Mouse (Mus musculus) neural tube, embryonic 11.5 days (tissue): ENCODE results near the gene Col3a1. TPM values are rescaled to one million over a fixed set of nuclear protein-coding genes. Genes with fewer than 3 reads are reported as not detected.

Source experiments
- ATAC-seq: fragments of 200-750 bp; cut with Nextera tagmentation; 2 replicates; pipeline ENCODE4 v1.8.0; 2017; ENCODE audit warnings: moderate number of reproducible peaks, mild to moderate bottlenecking, moderate TSS enrichment, moderate library complexity; ENCODE audit not compliant: insufficient read depth, low FRiP score, low TSS enrichment
- DNase-seq: peaks from one replicate; pipeline ENCODE4 v3.0.0-alpha.2; 2015; ENCODE audit warnings: low spot score
- H3K27ac ChIP-seq: fragments of 300-500 bp; sonication (generic); 2 replicates; pipeline ENCODE4 v1.5.1; 2014; ENCODE audit warnings: low read depth, mild to moderate bottlenecking, low read length
- H3K27me3 ChIP-seq: fragments of 300-500 bp; sonication (generic); 2 replicates; pipeline ENCODE4 v1.6.1; 2014; ENCODE audit warnings: mild to moderate bottlenecking, low read length, mixed read lengths; ENCODE audit not compliant: control insufficient read depth, insufficient read depth
- H3K36me3 ChIP-seq: fragments of 300-500 bp; sonication (generic); 2 replicates; pipeline ENCODE4 v1.6.1; 2014; ENCODE audit warnings: mild to moderate bottlenecking, low read length, moderate library complexity, mixed read lengths; ENCODE audit not compliant: control insufficient read depth, insufficient read depth
- H3K4me1 ChIP-seq: fragments of 300-500 bp; sonication (generic); 2 replicates; pipeline ENCODE4 v1.6.1; 2014; ENCODE audit warnings: low read length, mixed read lengths; ENCODE audit not compliant: control insufficient read depth, insufficient read depth
- H3K4me2 ChIP-seq: fragments of 300-500 bp; sonication (generic); 2 replicates; pipeline ENCODE4 v1.6.1; 2014; ENCODE audit warnings: low read depth, mild to moderate bottlenecking, moderate library complexity
- H3K4me3 ChIP-seq: fragments of 300-500 bp; sonication (generic); 2 replicates; pipeline ENCODE4 v1.5.1; 2014; ENCODE audit warnings: low read depth, low read length
- H3K9ac ChIP-seq: fragments of 300-500 bp; sonication (generic); 2 replicates; pipeline ENCODE4 v1.6.1; 2014; ENCODE audit warnings: mild to moderate bottlenecking, low read length
- H3K9me3 ChIP-seq: fragments of 300-500 bp; sonication (generic); 2 replicates; pipeline ENCODE4 v1.6.1; 2016; ENCODE audit warnings: low read length; ENCODE audit not compliant: control insufficient read depth
- WGBS: fragments of 180-500 bp; shearing (Covaris S2); extraction: QIAGEN DNeasy Blood & Tissue Kit; methylation state at CpG from one replicate; pipeline ENCODE4 v1.1.7; 2014; 5-methylcytosine and 5-hydroxymethylcytosine counted together
- polyA plus RNA-seq: library from polyadenylated mRNA; unstranded; fragments of >200 nt; fragmentation: Nextera tagmentation; extraction: Ambion mirVana; gene quantifications from 2 replicates; pipeline ENCODE4 v1.2.1, GENCODE M21; 2014

The Col3a1 gene
- polyA plus RNA-seq, 1 experiment from 2014 or later: 340 TPM

GRCm38 (mm10) chr1:45312870-45313269 is 1.5 kb downstream of the Col3a1 start:
- ATAC-seq (no peak), DNase-seq (no peak)
- peak overlapping the region; percentile 16 for H3K4me3 ChIP-seq

GRCm38 (mm10) chr1:45313696-45314295 is 2.5 kb downstream of the Col3a1 start:
- Histone ChIP-seq H3K4me3 (peak overlapping the region; percentile 21; the same call in 1 of the 2 replicates), H3K9ac (no peak overlapping the region; the same call in 1 of the 2 replicates), H3K36me3 (no peaks in the 10 kb centered on the region), H3K27me3 (no peaks in the 10 kb centered on the region), H3K4me1 (no peaks in the 10 kb centered on the region), H3K27ac (no peak overlapping the region), H3K4me2 (peak overlapping the region; percentile 22; the same call in 1 of the 2 replicates), H3K9me3 (no peaks in the 10 kb centered on the region)
- DNase-seq: peak; percentile 18
- no peak for ATAC-seq
- 12% methylated on average over 11 of the region's 11 CpGs for WGBS

More at GRCm38 (mm10) chr1:45312870-45313269, 1.5 kb downstream of the Col3a1 start:
- Histone ChIP-seq H3K9ac (no peak overlapping the region), H3K27me3 (no peaks in the 10 kb centered on the region), H3K9me3 (no peaks in the 10 kb centered on the region), H3K27ac (no peak overlapping the region), H3K4me1 (no peaks in the 10 kb centered on the region), H3K4me2 (no peak overlapping the region), H3K36me3 (no peaks in the 10 kb centered on the region)

- WGBS: 34% methylated on average over 7 of the region's 7 CpGs
- H3K27me3 ChIP-seq: no peaks in the 10 kb centered on the region
- no peaks in the 10 kb centered on the region for H3K4me1 ChIP-seq
- no peaks in the 10 kb centered on the region for H3K36me3 ChIP-seq
- no peak overlapping the region for H3K9ac ChIP-seq
- no peak overlapping the region for H3K4me2 ChIP-seq
- DNase-seq (no peak), ATAC-seq (no peak)
- H3K9me3 ChIP-seq: no peaks in the 10 kb centered on the region
- H3K27ac ChIP-seq: no peak overlapping the region
- H3K4me3 ChIP-seq: no peak overlapping the region
Measured at GRCm38 (mm10) chr1:45315767-45316528, 4.6 kb downstream of the Col3a1 start.

DNA sequence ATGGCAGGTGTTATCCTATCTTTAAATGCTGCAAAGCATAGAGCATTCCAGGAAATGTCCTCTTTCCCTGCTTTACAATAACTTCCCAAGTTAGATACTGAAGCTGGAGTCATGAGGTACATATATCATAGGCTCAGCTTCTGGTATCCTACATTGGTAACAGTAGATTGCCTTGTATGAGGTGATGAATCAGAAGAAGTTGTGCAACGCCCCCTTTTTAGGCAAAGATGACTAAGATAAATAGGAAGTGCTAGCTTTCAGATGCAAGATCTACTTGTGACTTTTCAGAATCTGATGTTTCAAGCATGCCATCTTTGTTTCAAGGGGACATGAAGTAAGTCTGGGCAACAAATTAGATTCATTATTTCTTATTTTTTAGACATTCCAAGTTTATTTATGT is 6.9 kb downstream of the Col3a1 start:
- Histone ChIP-seq H3K4me3 (no peak overlapping the region), H3K27ac (no peak overlapping the region), H3K4me2 (no peak overlapping the region), H3K9ac (no peak overlapping the region), H3K4me1 (no peaks in the 10 kb centered on the region), H3K27me3 (no peaks in the 10 kb centered on the region), H3K36me3 (no peaks in the 10 kb centered on the region), H3K9me3 (no peaks in the 10 kb centered on the region)
- 94% methylated on average over 1 of the region's 1 CpGs for WGBS
- DNase-seq (no peak), ATAC-seq (no peak)

DNA sequence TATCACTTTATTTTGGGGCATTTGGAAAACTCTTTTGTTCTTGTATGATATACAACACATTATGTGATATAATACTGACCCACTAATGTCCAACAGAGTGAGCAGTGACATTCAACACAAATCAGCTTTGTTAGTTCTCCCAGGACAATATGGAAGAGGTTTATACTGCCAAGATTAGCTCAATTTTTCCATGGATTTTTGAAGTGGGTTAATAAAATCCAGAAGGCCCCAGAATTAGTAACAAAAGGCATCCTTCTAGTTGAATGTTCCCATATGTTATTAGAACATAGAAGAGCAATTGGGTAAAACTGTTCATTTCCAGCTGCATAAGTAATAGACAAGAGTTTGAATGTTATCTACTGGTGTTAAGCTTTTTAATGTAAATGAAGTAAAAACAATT is 9.5 kb downstream of the Col3a1 start:
- Histone ChIP-seq H3K27me3 (no peaks in the 10 kb centered on the region), H3K36me3 (no peaks in the 10 kb centered on the region), H3K9me3 (no peaks in the 10 kb centered on the region), H3K9ac (no peak overlapping the region), H3K4me1 (no peaks in the 10 kb centered on the region), H3K4me3 (no peak overlapping the region), H3K4me2 (no peak overlapping the region), H3K27ac (no peak overlapping the region)
- no peak for DNase-seq
- ATAC-seq: no peak

DNA sequence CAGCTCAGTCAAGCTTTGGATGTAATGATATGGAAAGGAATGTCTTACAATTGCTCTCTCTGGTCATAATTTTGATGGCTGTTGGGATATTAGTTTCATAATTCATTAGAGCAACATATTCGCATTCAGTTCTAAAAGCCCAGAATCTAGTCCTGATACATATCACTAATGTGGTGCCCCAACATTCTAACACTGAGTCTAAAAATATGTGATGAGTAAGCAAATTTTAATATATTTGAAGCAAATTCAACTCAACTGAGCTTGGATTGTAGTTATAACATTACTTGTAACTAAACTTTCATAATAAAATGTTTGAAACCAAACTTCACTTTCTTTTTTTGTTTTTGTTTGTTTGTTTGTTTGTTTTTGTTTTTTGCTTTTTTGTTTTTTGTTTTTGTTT is 17.8 kb downstream of the Col3a1 start:
- H3K9me3 ChIP-seq: no peaks in the 10 kb centered on the region
- H3K36me3 ChIP-seq: no peaks in the 10 kb centered on the region
- H3K4me1 ChIP-seq: no peaks in the 10 kb centered on the region
- no peak overlapping the region for H3K4me3 ChIP-seq
- no peak overlapping the region for H3K27ac ChIP-seq
- ATAC-seq (no peak), DNase-seq (no peak)
- WGBS: 94% methylated on average over 1 of the region's 1 CpGs
- H3K27me3 ChIP-seq: no peaks in the 10 kb centered on the region
- H3K4me2 ChIP-seq: no peak overlapping the region
- no peak overlapping the region for H3K9ac ChIP-seq

DNA sequence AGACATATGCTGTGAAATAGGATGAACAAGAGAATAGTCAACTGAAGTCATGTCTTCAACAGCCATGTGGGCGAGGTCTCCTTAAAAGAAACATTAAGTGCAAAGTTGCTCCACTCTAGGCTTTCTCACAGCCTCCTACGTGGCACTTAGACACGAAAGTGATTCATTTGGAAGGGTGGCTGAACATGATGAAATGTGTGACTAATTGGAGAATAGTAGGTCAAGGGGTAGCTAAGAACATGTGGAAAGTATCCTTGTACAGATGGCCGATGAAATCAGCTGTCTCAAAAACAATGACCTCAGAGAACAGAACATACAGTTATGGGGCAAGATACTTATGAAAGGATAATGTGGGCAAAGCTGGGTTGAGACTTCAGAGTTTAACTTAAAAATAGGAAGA is 44.6 kb downstream of the Col3a1 start:
- 64% methylated on average over 4 of the region's 4 CpGs for WGBS
- no peaks in the 10 kb centered on the region for H3K4me1 ChIP-seq
- no peak overlapping the region for H3K27ac ChIP-seq
- no peaks in the 10 kb centered on the region for H3K9me3 ChIP-seq
- H3K36me3 ChIP-seq: no peaks in the 10 kb centered on the region
- H3K4me2 ChIP-seq: no peak overlapping the region
- ATAC-seq (no peak), DNase-seq (no peak)
- H3K4me3 ChIP-seq: no peak overlapping the region
- no peaks in the 10 kb centered on the region for H3K27me3 ChIP-seq
- H3K9ac ChIP-seq: no peak overlapping the region

- Histone ChIP-seq H3K4me3 (no peak overlapping the region), H3K4me1 (no peaks in the 10 kb centered on the region), H3K9me3 (no peaks in the 10 kb centered on the region), H3K27ac (no peak overlapping the region), H3K9ac (no peak overlapping the region), H3K27me3 (no peaks in the 10 kb centered on the region), H3K36me3 (no peaks in the 10 kb centered on the region), H3K4me2 (no peak overlapping the region)
- DNase-seq (no peak), ATAC-seq (no peak)
- 73% methylated on average over 1 of the region's 1 CpGs for WGBS
Measured at GRCm38 (mm10) chr1:45358020-45358419, 46.7 kb downstream of the Col3a1 start.

GRCm38 (mm10) chr1:45359147-45359546 is 47.8 kb downstream of the Col3a1 start:
- DNase-seq (no peak), ATAC-seq (no peak)
- H3K4me2 ChIP-seq: no peak overlapping the region
- 67% methylated on average over 2 of the region's 2 CpGs for WGBS
- H3K27ac ChIP-seq: no peak overlapping the region
- no peaks in the 10 kb centered on the region for H3K9me3 ChIP-seq
- H3K9ac ChIP-seq: no peak overlapping the region
- no peak overlapping the region for H3K4me3 ChIP-seq
- H3K4me1 ChIP-seq: no peaks in the 10 kb centered on the region
- no peaks in the 10 kb centered on the region for H3K36me3 ChIP-seq
- H3K27me3 ChIP-seq: no peaks in the 10 kb centered on the region
